Mouse (Mus musculus) embryo, embryonic 10 days (tissue): ENCODE results near the gene Chrna10.

ENCODE experiments used
- DNase-seq: peaks from one replicate; pipeline ENCODE4 v3.0.0-alpha.2; 2015; ENCODE audit warnings: low spot score

The Chrna10 gene

GRCm38 (mm10) chr7:102081784-102082183, 34.8 kb downstream of the Chrna10 start:
- no peak for DNase-seq

- no peak for DNase-seq
Observed at GRCm38 (mm10) chr7:102080311-102080710, 36.3 kb downstream of the Chrna10 start.

DNA sequence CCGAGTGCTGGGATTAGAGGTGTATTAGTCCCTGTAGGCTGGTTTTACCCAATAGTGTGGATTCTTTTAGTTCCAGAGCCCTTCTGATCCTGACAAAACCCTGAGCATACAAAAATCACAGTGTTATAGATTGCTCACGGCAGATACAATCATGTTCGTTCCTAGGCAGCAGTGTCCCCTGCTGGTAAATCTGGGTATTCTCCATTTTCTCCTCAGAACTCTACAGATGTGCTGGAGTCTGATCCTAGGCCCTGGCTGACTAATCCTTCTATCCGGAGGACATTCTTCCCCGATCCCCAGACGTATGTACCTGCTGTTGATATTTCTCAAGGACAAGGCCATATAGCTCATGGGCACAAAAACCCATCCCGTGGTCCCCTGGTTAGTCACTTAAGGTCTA, 38.1 kb downstream of the Chrna10 start:
- no peak for DNase-seq

DNA sequence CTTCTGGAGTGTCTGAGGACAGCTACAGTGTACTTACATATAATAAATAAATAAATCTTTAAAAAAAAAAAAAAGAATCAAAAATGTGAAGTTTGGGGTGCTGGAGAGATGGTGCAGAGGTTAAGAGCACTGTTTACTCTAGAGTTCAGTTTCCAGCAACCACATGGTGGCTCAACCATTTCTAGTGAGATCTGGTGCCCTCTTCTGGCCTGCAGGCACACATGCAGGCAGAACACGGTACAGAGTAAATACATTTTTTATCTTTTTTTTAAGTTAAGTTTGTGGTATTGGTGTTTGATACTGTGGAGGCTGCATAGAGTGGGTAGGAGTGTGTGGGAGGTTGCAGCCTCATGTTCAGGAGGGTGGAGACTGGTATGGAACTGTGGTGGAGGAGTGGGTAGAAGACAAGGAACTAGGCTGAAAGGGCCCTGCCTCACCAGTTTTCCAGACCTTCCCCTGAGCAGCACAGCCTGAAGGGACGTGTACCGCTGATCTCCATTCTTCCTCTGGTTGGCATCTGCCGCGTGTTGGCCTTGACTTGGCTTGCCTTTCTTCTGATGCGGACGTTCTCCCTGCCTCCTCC, 39.8 kb downstream of the Chrna10 start:
- peak; percentile 64 for DNase-seq

DNA sequence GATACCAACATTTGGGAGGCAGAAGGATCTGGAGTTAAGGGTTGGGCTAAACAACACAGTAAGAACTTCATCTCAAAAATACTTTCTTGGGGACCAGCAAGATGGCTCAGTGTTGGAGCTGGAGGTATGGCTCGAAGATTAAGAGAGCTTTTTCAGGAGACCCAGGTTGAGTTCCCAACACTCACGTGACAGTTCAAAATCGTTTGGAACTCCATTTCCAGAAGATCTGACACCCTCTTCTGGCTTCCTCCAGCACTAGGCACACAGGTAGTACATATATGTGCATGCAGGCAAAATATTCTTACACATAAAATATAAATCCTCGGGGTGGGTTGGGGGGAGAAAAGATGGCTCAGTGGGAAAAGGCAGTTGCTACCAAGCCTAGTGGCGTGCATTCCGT, 50.3 kb downstream of the Chrna10 start:
- no peak for DNase-seq

DNA sequence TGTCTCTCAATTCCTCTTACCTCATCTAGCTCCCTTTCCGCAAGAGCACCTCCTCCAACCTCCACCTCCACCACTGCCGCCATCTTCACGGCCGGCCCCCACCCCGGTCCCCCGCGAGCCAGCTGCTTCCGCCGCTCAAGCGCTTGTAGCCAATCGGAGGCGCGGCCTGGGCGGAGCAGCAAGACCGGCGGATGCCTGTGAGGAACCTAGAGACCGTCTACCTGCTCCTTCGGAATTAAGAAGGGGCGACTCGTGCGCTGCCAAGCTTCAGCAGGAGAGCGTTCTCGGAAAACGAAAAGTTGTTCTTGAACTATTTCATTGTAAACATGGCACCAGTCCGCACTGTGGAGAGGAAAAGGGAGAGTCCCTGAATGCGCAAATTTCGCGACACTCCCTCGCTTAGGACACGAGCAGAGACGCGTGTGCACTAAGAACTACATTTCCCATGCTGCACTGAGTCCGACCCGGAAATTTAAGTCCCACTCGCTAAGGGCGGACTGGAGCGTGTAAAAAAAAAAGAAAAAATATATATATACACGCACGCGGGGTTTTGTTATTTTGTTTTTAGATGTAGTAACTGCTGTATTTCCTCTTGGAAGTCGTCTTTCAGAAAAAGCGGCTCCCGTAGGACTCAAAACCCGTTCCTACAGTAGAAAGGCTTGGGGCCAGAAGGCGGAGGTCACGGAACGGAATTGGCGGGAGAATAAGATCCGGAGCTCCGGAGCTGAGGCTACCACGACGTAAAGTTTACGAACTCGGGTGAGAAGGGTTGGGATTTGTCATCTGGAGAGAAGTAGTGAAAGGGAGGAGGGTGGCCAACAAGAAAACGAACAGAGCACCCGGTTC, 51.4 kb downstream of the Chrna10 start, which contains the start of the genes Rnf121, Xndc1 and Xntrpc:
TSS of gene Rnf121 (minus strand) at position 424 of the 846 bp plus-strand sequence.
TSS of gene Xndc1 (plus strand) at position 466 of the 846 bp plus-strand sequence.
TSS of gene Xntrpc (plus strand) at position 668 of the 846 bp plus-strand sequence.
- DNase-seq = peak; percentile 96

- no peak for DNase-seq
Observed at GRCm38 (mm10) chr7:102064655-102065045, 52.0 kb downstream of the Chrna10 start.

GRCm38 (mm10) chr7:102063891-102064290, 52.7 kb downstream of the Chrna10 start:
- no peak for DNase-seq

GRCm38 (mm10) chr7:102062203-102062602, 54.4 kb downstream of the Chrna10 start:
- no peak for DNase-seq

GRCm38 (mm10) chr7:102061353-102061752, 55.3 kb downstream of the Chrna10 start:
- DNase-seq = no peak
